Mouse (Mus musculus): ENCODE measurements at regions not wholly inside any gene's neighbourhood (a gene's known extent, or its start where the extent isn't known, plus 50 kb on each side); places are given as distances from the start of the nearest gene placed in this dataset.

GRCm38 (mm10) chr2:75061456-75062188 lies 236.0 kb downstream of the Mtx2 start:
- DNase-seq (ENCODE audit: low read depth, low spot score) = no peak

GRCm38 (mm10) chr2:75062189-75062510 lies 236.5 kb downstream of the Mtx2 start:
- no peak for DNase-seq (ENCODE audit: low read depth, low spot score)

DNA sequence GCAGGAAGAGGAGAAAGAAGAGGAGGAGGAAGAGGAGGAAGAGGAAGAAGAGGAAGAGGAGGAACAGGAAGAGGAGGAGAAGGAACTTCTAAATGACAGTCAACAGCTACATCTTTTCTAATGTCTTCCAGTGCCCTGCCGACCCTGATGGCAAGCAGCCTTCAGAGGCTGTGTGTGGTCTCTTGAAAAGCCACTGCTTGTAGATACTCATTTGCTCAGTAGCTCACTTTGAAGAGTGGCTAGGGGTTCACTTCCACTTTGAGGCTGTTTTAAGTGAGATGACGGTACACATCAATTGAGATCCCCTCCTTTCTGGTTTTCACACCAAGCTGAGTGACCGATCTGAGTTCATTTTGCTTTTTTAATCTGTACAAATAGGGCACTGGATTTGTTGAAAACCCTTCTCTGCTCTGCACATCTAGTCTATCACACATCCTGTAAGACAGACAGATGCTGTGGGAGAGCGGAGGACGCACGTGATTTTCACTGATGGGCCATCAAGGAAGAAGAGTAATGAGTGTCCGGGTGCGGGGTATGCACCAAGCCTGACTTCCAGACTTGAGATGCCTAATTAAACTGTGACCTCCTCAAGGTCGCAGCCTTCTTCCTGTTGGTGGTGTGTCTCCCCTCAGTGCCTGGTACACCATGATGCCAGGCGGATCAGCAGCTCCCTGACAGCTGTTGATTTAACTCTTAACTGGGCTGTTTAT lies 239.0 kb downstream of the Mtx2 start:
- no peak for DNase-seq (ENCODE audit: low read depth, low spot score)

DNA sequence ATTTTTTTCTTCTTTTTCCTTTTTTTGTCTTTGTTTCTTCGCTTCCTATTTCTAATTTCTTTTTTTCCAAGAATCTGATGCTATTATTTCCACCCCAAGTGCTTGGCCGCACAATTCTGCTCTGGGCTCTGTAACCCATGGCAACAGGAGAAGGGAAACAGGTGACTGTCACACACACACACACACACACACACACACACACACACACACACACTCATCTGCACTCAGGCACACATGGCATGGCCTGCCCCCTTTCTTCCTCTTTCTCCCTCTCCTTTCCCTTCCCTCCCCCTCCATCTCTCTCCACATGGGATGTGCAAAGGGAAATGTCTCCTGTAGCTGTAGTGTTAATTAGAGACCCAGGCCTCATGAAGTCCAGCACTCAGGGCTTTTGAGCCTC lies 239.7 kb downstream of the Mtx2 start:
- DNase-seq (ENCODE audit: low read depth, low spot score) = no peak

DNA sequence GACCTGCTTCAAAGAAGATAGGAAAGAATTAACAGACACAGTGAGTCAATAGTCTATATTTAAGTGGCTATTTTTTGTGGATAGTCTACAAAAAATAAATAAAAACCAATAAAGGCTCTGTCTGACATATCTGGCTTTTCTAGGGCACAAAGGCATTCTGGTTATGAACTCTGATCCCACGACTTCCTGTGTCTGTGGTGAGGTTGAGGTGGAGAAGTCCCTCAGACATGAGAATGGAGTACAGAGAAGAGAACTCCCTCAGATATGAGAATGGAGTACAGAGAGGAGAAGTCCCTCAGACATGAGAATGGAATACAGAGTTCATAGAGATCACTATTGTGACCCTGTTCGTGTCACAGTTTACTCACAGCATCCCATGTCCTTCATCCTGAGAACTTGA lies 243.7 kb downstream of the Mtx2 start:
- DNase-seq (ENCODE audit: low read depth, low spot score) = no peak

GRCm38 (mm10) chr2:75072021-75072420 lies 246.4 kb downstream of the Mtx2 start:
- no peak for DNase-seq (ENCODE audit: low read depth, low spot score)

GRCm38 (mm10) chr2:75072471-75072870 lies 246.9 kb downstream of the Mtx2 start:
- DNase-seq (ENCODE audit: low read depth, low spot score) = no peak

GRCm38 (mm10) chr2:75073178-75073577 lies 247.6 kb downstream of the Mtx2 start:
- no peak for DNase-seq (ENCODE audit: low read depth, low spot score)

- no peak for DNase-seq (ENCODE audit: low read depth, low spot score)
These were observed 261.6 kb downstream of the Mtx2 start for GRCm38 (mm10) chr2:75087164-75087563.

GRCm38 (mm10) chr2:75089186-75089585 lies 263.6 kb downstream of the Mtx2 start:
- DNase-seq (ENCODE audit: low read depth, low spot score) = no peak

- no peak for DNase-seq (ENCODE audit: low read depth, low spot score)
These were observed 264.0 kb downstream of the Mtx2 start for GRCm38 (mm10) chr2:75089616-75090015.

GRCm38 (mm10) chr2:75090439-75090838 lies 264.8 kb downstream of the Mtx2 start:
- no peak for DNase-seq (ENCODE audit: low read depth, low spot score)

DNA sequence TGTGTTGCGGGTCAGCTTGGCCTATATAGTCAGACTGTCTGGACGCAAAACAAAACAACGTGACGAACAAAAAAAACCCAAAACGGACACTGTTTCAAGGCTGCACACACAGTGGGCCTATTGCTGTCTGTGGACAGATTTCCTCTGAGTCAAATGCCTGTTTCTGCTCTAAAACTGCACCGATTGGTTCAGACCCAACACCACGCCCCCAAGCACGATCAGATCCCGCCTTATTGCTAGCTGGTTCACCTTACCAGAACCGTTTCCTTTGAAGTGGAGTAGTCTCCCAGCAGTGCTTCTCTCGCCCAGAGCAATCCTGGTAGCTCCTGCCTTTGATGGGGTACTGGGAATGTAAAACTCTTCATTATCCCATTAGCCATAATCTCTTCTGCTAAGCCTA lies 275.9 kb downstream of the Mtx2 start:
- no peak for DNase-seq (ENCODE audit: low read depth, low spot score)

GRCm38 (mm10) chr2:75112751-75113150 lies 287.1 kb downstream of the Mtx2 start:
- peak; percentile 16 for DNase-seq (ENCODE audit: low read depth, low spot score)

DNA sequence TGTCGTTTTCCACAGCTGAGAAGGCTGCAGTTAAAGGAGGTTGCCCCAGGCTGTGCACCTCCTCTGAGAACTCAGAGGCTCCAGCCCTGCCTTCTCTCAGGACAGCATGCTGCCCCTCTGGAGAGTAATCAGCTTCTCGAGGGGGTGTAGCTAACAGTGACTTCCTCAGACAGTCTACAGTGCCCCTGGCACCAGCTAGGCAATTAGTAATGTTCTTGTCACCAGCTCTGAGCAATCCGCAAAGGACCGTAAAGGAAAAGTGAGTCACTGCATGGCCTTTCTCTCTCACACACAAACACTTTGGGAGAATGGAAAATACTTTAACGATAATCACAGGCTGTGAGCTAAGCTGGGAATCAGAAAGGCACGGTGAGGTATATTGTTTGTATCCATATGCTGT lies 288.8 kb downstream of the Mtx2 start:
- peak; percentile 79 for DNase-seq (ENCODE audit: low read depth, low spot score)

- no peak for DNase-seq (ENCODE audit: low read depth, low spot score)
These were observed 292.8 kb downstream of the Mtx2 start for GRCm38 (mm10) chr2:75118348-75118926.

DNA sequence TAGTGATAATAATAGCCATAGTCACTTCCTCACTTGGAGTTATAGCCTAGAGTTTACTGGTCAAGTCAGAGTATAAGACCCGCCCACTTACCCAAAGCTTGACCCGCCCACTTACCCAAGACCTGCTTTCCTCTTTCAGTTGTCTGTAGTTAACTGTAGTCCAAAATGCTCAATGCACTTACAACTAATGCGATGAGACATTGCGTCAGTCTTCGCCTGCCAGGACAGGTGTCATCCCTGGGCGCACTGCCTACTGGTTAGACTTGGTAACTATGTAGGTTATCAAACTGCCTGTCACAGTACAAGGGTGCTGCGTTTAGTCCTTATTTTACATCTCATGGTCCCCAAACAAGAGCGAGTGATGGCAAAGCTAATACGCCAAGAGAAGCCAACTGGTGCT lies 294.0 kb downstream of the Mtx2 start:
- no peak for DNase-seq (ENCODE audit: low read depth, low spot score)

DNA sequence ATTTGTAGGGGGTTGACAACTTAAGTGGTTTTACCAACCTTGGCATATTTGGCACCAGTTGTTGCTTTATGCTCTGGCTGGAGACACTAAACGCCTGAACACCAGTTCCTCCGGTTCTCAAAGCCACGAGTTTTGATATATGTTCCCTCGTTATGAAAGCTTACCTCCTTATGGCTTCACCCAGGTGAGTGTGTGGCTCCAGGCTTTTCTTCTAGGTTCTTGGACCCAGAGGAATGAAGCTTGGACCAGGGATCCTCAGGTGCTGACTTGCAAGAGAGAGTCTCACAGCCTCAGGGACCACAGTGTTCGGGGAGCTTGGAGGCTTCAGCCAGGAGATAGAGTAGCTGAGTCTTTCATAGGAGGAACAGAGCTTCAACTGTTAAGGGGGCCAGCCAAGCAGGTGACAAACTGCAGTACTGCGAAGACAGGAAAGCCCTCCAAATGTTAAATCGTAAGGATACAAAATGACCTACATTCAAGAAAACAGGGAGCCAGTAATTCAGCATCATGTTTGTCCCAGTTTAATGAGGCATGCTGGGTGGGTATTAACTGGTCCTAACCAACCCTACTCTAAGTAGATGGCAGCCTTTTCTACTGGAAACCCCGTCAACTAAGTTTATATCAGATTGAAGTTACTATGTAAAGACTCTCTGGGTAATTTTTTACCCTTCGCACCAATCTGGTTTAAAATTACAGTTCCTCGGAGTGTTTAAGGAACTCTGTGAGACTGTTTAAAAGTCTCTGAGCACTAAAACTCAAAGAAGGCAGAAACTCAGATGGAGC lies 307.9 kb downstream of the Mtx2 start:
- DNase-seq (ENCODE audit: low read depth, low spot score) = no peak

DNA sequence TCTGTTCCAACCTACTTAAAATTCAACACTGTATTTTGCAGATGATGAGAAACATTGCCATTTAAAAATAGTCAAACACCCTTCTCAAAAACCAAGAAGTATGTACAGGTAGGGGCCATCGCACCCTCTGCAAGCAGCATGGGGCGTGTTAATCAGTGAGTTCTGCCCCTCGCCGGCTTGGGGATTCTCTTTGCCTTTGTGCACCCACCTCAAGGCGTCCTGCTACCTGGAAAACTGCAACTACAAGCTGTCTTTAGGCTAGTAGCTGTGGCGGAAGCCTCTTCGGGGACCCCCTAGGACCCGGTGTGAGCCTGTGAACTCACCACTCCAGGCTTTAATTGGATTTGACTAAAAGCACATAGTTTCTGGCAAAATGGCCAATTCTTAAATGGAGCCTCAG lies 311.0 kb downstream of the Mtx2 start:
- DNase-seq (ENCODE audit: low read depth, low spot score) = no peak

GRCm38 (mm10) chr2:75137133-75137982 lies 311.8 kb downstream of the Mtx2 start:
- DNase-seq (ENCODE audit: low read depth, low spot score) = no peak

DNA sequence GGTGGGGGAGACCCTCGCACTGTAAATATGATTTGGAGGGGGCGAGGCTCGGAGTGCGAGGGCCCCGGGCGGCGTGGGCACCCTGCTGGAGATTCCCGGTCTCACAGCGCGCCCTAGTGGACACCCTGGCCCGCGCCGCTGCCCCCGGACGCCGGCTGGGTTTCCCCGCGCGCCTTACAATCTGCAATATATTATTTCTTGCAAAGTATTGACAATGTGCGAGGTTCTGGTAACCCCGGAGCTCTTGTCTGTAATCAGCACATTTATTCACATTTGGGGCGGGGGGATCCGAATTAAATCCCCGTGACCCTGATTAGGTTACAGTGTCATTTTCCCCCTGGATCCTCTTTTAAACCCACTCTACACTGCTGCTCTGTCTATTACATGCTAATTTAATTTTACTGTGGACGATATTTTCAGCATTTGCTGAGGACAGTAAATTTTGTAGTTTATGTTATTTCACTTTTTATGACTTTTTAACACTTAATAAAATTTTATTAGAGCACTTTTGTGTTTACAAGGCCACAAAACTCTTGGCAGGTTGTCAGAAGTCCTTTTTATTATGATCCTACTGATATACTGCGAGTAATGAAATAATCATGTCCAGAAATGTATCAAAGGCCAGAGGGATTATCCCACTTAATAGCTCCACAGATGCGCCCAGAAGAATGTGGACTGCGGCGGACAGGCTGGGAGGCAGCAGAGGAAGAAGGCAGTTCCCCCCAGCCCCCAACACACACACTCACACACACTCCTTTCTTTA lies 312.6 kb downstream of the Mtx2 start:
- peak; percentile 56 for DNase-seq (ENCODE audit: low read depth, low spot score)

Measured in 3T3-L1 (cell line).